Mouse (Mus musculus) forebrain, embryonic 15.5 days (tissue): ENCODE results near the gene Krt80. TPM values are rescaled to one million over a fixed set of nuclear protein-coding genes. Genes with fewer than 3 reads are reported as not detected.
"Not testable (repeated sequence)": the region's sequence is repeated elsewhere in the genome, so short reads cannot be mapped to it uniquely, and the experiment has no call there.

ENCODE experiments used
- ATAC-seq: fragments of 200-750 bp; cut with Nextera tagmentation; replicated peaks from 2 replicates; pipeline ENCODE4 v1.8.0; 2017; ENCODE audit warnings: mild to moderate bottlenecking, moderate TSS enrichment, moderate library complexity
- H3K27ac ChIP-seq: fragments of 300-500 bp; sonication (generic); replicated peaks from 2 replicates; pipeline ENCODE4 v1.5.1; 2015; ENCODE audit warnings: mild to moderate bottlenecking, inconsistent platforms
- H3K27me3 ChIP-seq: fragments of 300-500 bp; sonication (generic); 2 replicates; pipeline ENCODE4 v1.6.1; 2015; ENCODE audit warnings: inconsistent platforms
- H3K36me3 ChIP-seq: fragments of 300-500 bp; sonication (generic); 2 replicates; pipeline ENCODE4 v1.6.1; 2015; ENCODE audit warnings: mild to moderate bottlenecking, inconsistent platforms
- H3K4me1 ChIP-seq: fragments of 300-500 bp; sonication (generic); 2 replicates; pipeline ENCODE4 v1.6.1; 2015; ENCODE audit warnings: inconsistent platforms
- H3K4me2 ChIP-seq: fragments of 300-500 bp; sonication (generic); replicated peaks from 2 replicates; pipeline ENCODE4 v1.6.1; 2015; ENCODE audit warnings: mild to moderate bottlenecking, inconsistent platforms
- H3K4me3 ChIP-seq: fragments of 300-500 bp; sonication (generic); 2 replicates; pipeline ENCODE4 v1.5.1; 2015; ENCODE audit warnings: mild to moderate bottlenecking, inconsistent platforms
- H3K9ac ChIP-seq: fragments of 300-500 bp; sonication (generic); replicated peaks from 2 replicates; pipeline ENCODE4 v1.6.1; 2015; ENCODE audit warnings: mild to moderate bottlenecking, inconsistent platforms
- H3K9me3 ChIP-seq: fragments of 300-500 bp; sonication (generic); 2 replicates; pipeline ENCODE4 v1.6.1; 2016; ENCODE audit warnings: inconsistent platforms
- WGBS: fragments of 180-500 bp; shearing (Covaris S2); methylation state at CpG from one replicate; pipeline ENCODE4 v1.1.7; 2015; ENCODE audit warnings: mixed read lengths; 5-methylcytosine and 5-hydroxymethylcytosine counted together
- polyA plus RNA-seq: library from polyadenylated mRNA; unstranded; fragments of >200 nt; fragmentation: Nextera tagmentation; extraction: Ambion mirVana; gene quantifications from 2 replicates; pipeline ENCODE4 v1.2.1, GENCODE M21; 2015

Krt80 gene
- polyA plus RNA-seq, 1 experiment from 2014 or later, result 0.08 TPM

- Histone ChIP-seq H3K9ac (no peak overlapping the region), H3K4me3 (no peak overlapping the region), H3K36me3 (no peaks in the 10 kb centered on the region), H3K27me3 (no peaks in the 10 kb centered on the region), H3K4me1 (no peaks in the 10 kb centered on the region), H3K4me2 (no peak overlapping the region), H3K27ac (no peak overlapping the region), H3K9me3 (no peaks in the 10 kb centered on the region)
- ATAC-seq, result no peak
- WGBS, result 65% methylated on average over 4 of the region's 4 CpGs
Measured at GRCm38 (mm10) chr15:101332370-101332769, 37.6 kb downstream of the Krt80 start.

GRCm38 (mm10) chr15:101331090-101331489 is 38.9 kb downstream of the Krt80 start:
- Histone ChIP-seq H3K36me3 (no peaks in the 10 kb centered on the region), H3K9me3 (no peaks in the 10 kb centered on the region), H3K27ac (no peak overlapping the region), H3K4me2 (no peak overlapping the region), H3K4me1 (no peaks in the 10 kb centered on the region), H3K27me3 (no peaks in the 10 kb centered on the region), H3K9ac (no peak overlapping the region), H3K4me3 (no peak overlapping the region)
- ATAC-seq, result no peak
- WGBS, result 86% methylated on average over 4 of the region's 4 CpGs

- H3K4me3 ChIP-seq, result no peak overlapping the region
- no peak overlapping the region for H3K27ac ChIP-seq
- ATAC-seq, result no peak
- no peak overlapping the region for H3K9ac ChIP-seq
- H3K4me2 ChIP-seq, result no peak overlapping the region
- 49% methylated on average over 3 of the region's 3 CpGs for whole genome bisulfite sequencing
- H3K36me3 ChIP-seq, result no peaks in the 10 kb centered on the region
- no peaks in the 10 kb centered on the region for H3K9me3 ChIP-seq
- no peaks in the 10 kb centered on the region for H3K4me1 ChIP-seq
- no peaks in the 10 kb centered on the region for H3K27me3 ChIP-seq
Measured at GRCm38 (mm10) chr15:101329564-101329892, 40.4 kb downstream of the Krt80 start.

GRCm38 (mm10) chr15:101328876-101329563 is 40.9 kb downstream of the Krt80 start:
- no peak for ATAC-seq
- Histone ChIP-seq H3K27me3 (no peaks in the 10 kb centered on the region), H3K4me2 (no peak overlapping the region), H3K4me3 (no peak overlapping the region), H3K9me3 (no peaks in the 10 kb centered on the region), H3K27ac (no peak overlapping the region), H3K9ac (no peak overlapping the region), H3K4me1 (no peaks in the 10 kb centered on the region), H3K36me3 (no peaks in the 10 kb centered on the region)
- WGBS, result 57% methylated on average over 3 of the region's 3 CpGs

GRCm38 (mm10) chr15:101327282-101327681 is 42.7 kb downstream of the Krt80 start:
- H3K4me2 ChIP-seq, result no peak overlapping the region
- no peaks in the 10 kb centered on the region for H3K4me1 ChIP-seq
- H3K27me3 ChIP-seq, result no peaks in the 10 kb centered on the region
- H3K4me3 ChIP-seq, result no peak overlapping the region
- no peak overlapping the region for H3K9ac ChIP-seq
- 5% methylated on average over 6 of the region's 6 CpGs for WGBS
- H3K36me3 ChIP-seq, result no peaks in the 10 kb centered on the region
- no peaks in the 10 kb centered on the region for H3K9me3 ChIP-seq
- ATAC-seq, result no peak
- no peak overlapping the region for H3K27ac ChIP-seq

GRCm38 (mm10) chr15:101325991-101326534 is 43.9 kb downstream of the Krt80 start:
- H3K36me3 ChIP-seq, result no peaks in the 10 kb centered on the region
- H3K9me3 ChIP-seq, result no peaks in the 10 kb centered on the region
- H3K27ac ChIP-seq, result no peak overlapping the region
- H3K4me1 ChIP-seq, result no peaks in the 10 kb centered on the region
- H3K9ac ChIP-seq, result no peak overlapping the region
- H3K4me3 ChIP-seq, result no peak overlapping the region
- 49% methylated on average over 10 of the region's 10 CpGs for WGBS
- ATAC-seq, result no peak
- no peaks in the 10 kb centered on the region for H3K27me3 ChIP-seq
- no peak overlapping the region for H3K4me2 ChIP-seq

GRCm38 (mm10) chr15:101324409-101324808 is 45.6 kb downstream of the Krt80 start:
- H3K9ac ChIP-seq, H3K4me1 ChIP-seq, H3K9me3 ChIP-seq, H3K27me3 ChIP-seq, H3K4me3 ChIP-seq, H3K27ac ChIP-seq, ATAC-seq, H3K4me2 ChIP-seq, H3K36me3 ChIP-seq: not testable (repeated sequence)

- H3K36me3 ChIP-seq, result no peaks in the 10 kb centered on the region
- no peak overlapping the region for H3K27ac ChIP-seq
- no peaks in the 10 kb centered on the region for H3K4me1 ChIP-seq
- ATAC-seq, result no peak
- H3K27me3 ChIP-seq, result no peaks in the 10 kb centered on the region
- H3K9ac ChIP-seq, result no peak overlapping the region
- no peak overlapping the region for H3K4me2 ChIP-seq
- 95% methylated on average over 5 of the region's 5 CpGs for WGBS
- H3K4me3 ChIP-seq, result no peak overlapping the region
- no peaks in the 10 kb centered on the region for H3K9me3 ChIP-seq
Measured at GRCm38 (mm10) chr15:101323511-101323910, 46.5 kb downstream of the Krt80 start.

- Histone ChIP-seq H3K9me3 (no peaks in the 10 kb centered on the region), H3K4me3 (no peak overlapping the region), H3K27me3 (no peaks in the 10 kb centered on the region), H3K4me1 (no peaks in the 10 kb centered on the region), H3K4me2 (no peak overlapping the region), H3K9ac (no peak overlapping the region), H3K27ac (no peak overlapping the region), H3K36me3 (no peaks in the 10 kb centered on the region)
- 86% methylated on average over 7 of the region's 7 CpGs for WGBS
- ATAC-seq, result no peak
Measured at GRCm38 (mm10) chr15:101322640-101323039, 47.3 kb downstream of the Krt80 start.

- Histone ChIP-seq H3K9ac (no peak overlapping the region), H3K27me3 (no peaks in the 10 kb centered on the region), H3K9me3 (no peaks in the 10 kb centered on the region), H3K4me1 (no peaks in the 10 kb centered on the region), H3K4me3 (no peak overlapping the region), H3K27ac (no peak overlapping the region), H3K4me2 (no peak overlapping the region), H3K36me3 (no peaks in the 10 kb centered on the region)
- 84% methylated on average over 5 of the region's 5 CpGs for WGBS
- ATAC-seq, result no peak
Measured at GRCm38 (mm10) chr15:101322106-101322505, 47.9 kb downstream of the Krt80 start.

- no peak overlapping the region for H3K27ac ChIP-seq
- no peaks in the 10 kb centered on the region for H3K36me3 ChIP-seq
- WGBS, result 70% methylated on average over 5 of the region's 5 CpGs
- H3K4me2 ChIP-seq, result no peak overlapping the region
- H3K4me1 ChIP-seq, result peaks cover 6% of the 10 kb centered on the region
- no peak overlapping the region for H3K9ac ChIP-seq
- no peak for ATAC-seq
- H3K9me3 ChIP-seq, result no peaks in the 10 kb centered on the region
- no peaks in the 10 kb centered on the region for H3K27me3 ChIP-seq
- H3K4me3 ChIP-seq, result no peak overlapping the region
Measured at GRCm38 (mm10) chr15:101321126-101321525, 48.8 kb downstream of the Krt80 start.

GRCm38 (mm10) chr15:101320618-101321041 is 49.3 kb downstream of the Krt80 start:
- WGBS, result 72% methylated on average over 6 of the region's 6 CpGs

GRCm38 (mm10) chr15:101320010-101320617 is 49.8 kb downstream of the Krt80 start:
- Histone ChIP-seq H3K36me3 (no peaks in the 10 kb centered on the region), H3K4me3 (no peak overlapping the region), H3K9me3 (no peaks in the 10 kb centered on the region), H3K9ac (no peak overlapping the region), H3K4me1 (peaks cover 12% of the 10 kb centered on the region), H3K4me2 (no peak overlapping the region), H3K27ac (no peak overlapping the region), H3K27me3 (no peaks in the 10 kb centered on the region)
- WGBS, result 87% methylated on average over 6 of the region's 6 CpGs
- ATAC-seq, result no peak

More at GRCm38 (mm10) chr15:101320618-101321041, 49.3 kb downstream of the Krt80 start:
- no peak for ATAC-seq
- H3K9ac ChIP-seq, result no peak overlapping the region
- H3K27ac ChIP-seq, result no peak overlapping the region
- H3K9me3 ChIP-seq, result no peaks in the 10 kb centered on the region
- no peak overlapping the region for H3K4me2 ChIP-seq
- no peaks in the 10 kb centered on the region for H3K36me3 ChIP-seq
- no peaks in the 10 kb centered on the region for H3K27me3 ChIP-seq
- H3K4me1 ChIP-seq, result peaks cover 10% of the 10 kb centered on the region
- no peak overlapping the region for H3K4me3 ChIP-seq
